Mouse (Mus musculus) erythroblast, embryonic 14.5 days (primary cell): ENCODE measurements around the gene Vkorc1l1. TPM values are rescaled to one million over a fixed set of nuclear protein-coding genes. Genes with fewer than 3 reads are reported as not detected.

ENCODE experiments used
- H3K27me3 ChIP-seq: 2 replicates; pipeline ENCODE4 v1.6.1; 2012; ENCODE audit warnings: inconsistent platforms; ENCODE audit not compliant: control insufficient read depth
- H3K36me3 ChIP-seq: 2 replicates; pipeline ENCODE4 v1.6.1; 2012; ENCODE audit warnings: mild to moderate bottlenecking, inconsistent platforms; ENCODE audit not compliant: control insufficient read depth
- H3K4me1 ChIP-seq: 2 replicates; pipeline ENCODE4 v1.6.1; 2012; ENCODE audit warnings: inconsistent platforms; ENCODE audit not compliant: control insufficient read depth
- H3K4me3 ChIP-seq: replicated peaks from 2 replicates; pipeline ENCODE3; 2012; ENCODE audit warnings: moderate library complexity, mild to moderate bottlenecking, inconsistent platforms
- H3K9me3 ChIP-seq: 2 replicates; pipeline ENCODE4 v1.6.1; 2012; ENCODE audit warnings: low read length, inconsistent platforms, mixed read lengths; ENCODE audit not compliant: control insufficient read depth
- GATA1 ChIP-seq: IDR thresholded peaks from 2 replicates; pipeline ENCODE4 v1.6.1; 2012; ENCODE audit warnings: low read length, inconsistent platforms, mixed read lengths
- TAL1 ChIP-seq: IDR thresholded peaks from 3 replicates; pipeline ENCODE4 v1.6.1; 2012; ENCODE audit warnings: low read length, inconsistent platforms, mixed read lengths
- polyA plus RNA-seq: library from polyadenylated mRNA; stranded (reverse); fragments of >175 nt; gene quantifications from 2 replicates; pipeline ENCODE4 v1.2.3, GENCODE M21; 2012

Gene Vkorc1l1
- polyA plus RNA-seq, 1 experiment, result 1.9 TPM

- H3K36me3 ChIP-seq, result peaks cover 63% of the 10 kb centered on the region
- H3K27me3 ChIP-seq, result no peaks in the 10 kb centered on the region
- no peaks in the 10 kb centered on the region for H3K9me3 ChIP-seq
- no peak for TF ChIP-seq TAL1
- TF ChIP-seq GATA1, result no peak
- H3K4me3 ChIP-seq, result no peak overlapping the region
- H3K4me1 ChIP-seq, result peaks cover 48% of the 10 kb centered on the region
Observed at GRCm38 (mm10) chr5:129968417-129968816, 26.6 kb downstream of the Vkorc1l1 start.

- H3K4me1 ChIP-seq, result peaks cover 67% of the 10 kb centered on the region
Observed at GRCm38 (mm10) chr5:129971491-129971890, 29.7 kb downstream of the Vkorc1l1 start.

GRCm38 (mm10) chr5:129974354-129974753, 32.6 kb downstream of the Vkorc1l1 start:
- TF ChIP-seq GATA1, result no peak
- no peak for TF ChIP-seq TAL1

More at GRCm38 (mm10) chr5:129971491-129971890, 29.7 kb downstream of the Vkorc1l1 start:
- Histone ChIP-seq H3K27me3 (no peaks in the 10 kb centered on the region), H3K9me3 (no peaks in the 10 kb centered on the region), H3K4me3 (no peak overlapping the region), H3K36me3 (peaks cover 69% of the 10 kb centered on the region)
- TF ChIP-seq TAL1 (no peak), GATA1 (no peak)

GRCm38 (mm10) chr5:129974866-129975311, 33.1 kb downstream of the Vkorc1l1 start:
- H3K36me3 ChIP-seq, result peaks cover 77% of the 10 kb centered on the region
- H3K4me1 ChIP-seq, result peaks cover 82% of the 10 kb centered on the region

More at GRCm38 (mm10) chr5:129974354-129974753, 32.6 kb downstream of the Vkorc1l1 start:
- H3K4me1 ChIP-seq, result peaks cover 79% of the 10 kb centered on the region
- no peaks in the 10 kb centered on the region for H3K9me3 ChIP-seq
- peaks cover 75% of the 10 kb centered on the region for H3K36me3 ChIP-seq
- no peaks in the 10 kb centered on the region for H3K27me3 ChIP-seq
- H3K4me3 ChIP-seq, result peak overlapping the region; percentile 10

GRCm38 (mm10) chr5:129977768-129978167, 36.0 kb downstream of the Vkorc1l1 start:
- no peak for TF ChIP-seq GATA1
- TF ChIP-seq TAL1, result no peak
- Histone ChIP-seq H3K27me3 (no peaks in the 10 kb centered on the region), H3K4me3 (peak overlapping the region; percentile 50), H3K4me1 (peaks cover 90% of the 10 kb centered on the region), H3K9me3 (no peaks in the 10 kb centered on the region), H3K36me3 (peaks cover 75% of the 10 kb centered on the region)

More at GRCm38 (mm10) chr5:129974866-129975311, 33.1 kb downstream of the Vkorc1l1 start:
- Histone ChIP-seq H3K27me3 (no peaks in the 10 kb centered on the region), H3K4me3 (peak overlapping the region; percentile 30), H3K9me3 (no peaks in the 10 kb centered on the region)
- TF ChIP-seq GATA1, result peak; percentile 86
- peak; percentile 45 for TF ChIP-seq TAL1

GRCm38 (mm10) chr5:129978608-129979007, 36.8 kb downstream of the Vkorc1l1 start:
- H3K9me3 ChIP-seq, result no peaks in the 10 kb centered on the region
- TF ChIP-seq TAL1 (no peak), GATA1 (no peak)
- H3K4me3 ChIP-seq, result no peak overlapping the region
- peaks cover 77% of the 10 kb centered on the region for H3K36me3 ChIP-seq
- no peaks in the 10 kb centered on the region for H3K27me3 ChIP-seq
- H3K4me1 ChIP-seq, result peaks cover 91% of the 10 kb centered on the region

GRCm38 (mm10) chr5:129980216-129980615, 38.4 kb downstream of the Vkorc1l1 start:
- Histone ChIP-seq H3K27me3 (no peaks in the 10 kb centered on the region), H3K36me3 (peaks cover 83% of the 10 kb centered on the region), H3K9me3 (no peaks in the 10 kb centered on the region), H3K4me3 (peak overlapping the region; percentile 43), H3K4me1 (peaks cover 81% of the 10 kb centered on the region)
- TF ChIP-seq GATA1 (no peak; the same call in 1 of the 2 replicates), TAL1 (peak; percentile 15; the same call in 1 of the 3 replicates)

GRCm38 (mm10) chr5:129989376-129989775, 47.6 kb downstream of the Vkorc1l1 start:
- H3K36me3 ChIP-seq, result peaks cover 95% of the 10 kb centered on the region
- no peak overlapping the region for H3K4me3 ChIP-seq
- H3K4me1 ChIP-seq, result peaks cover 70% of the 10 kb centered on the region
- H3K9me3 ChIP-seq, result no peaks in the 10 kb centered on the region
- TF ChIP-seq GATA1 (no peak), TAL1 (no peak)
- H3K27me3 ChIP-seq, result no peaks in the 10 kb centered on the region

GRCm38 (mm10) chr5:129991898-129992297, 50.1 kb downstream of the Vkorc1l1 start:
- H3K36me3 ChIP-seq, result peaks cover 90% of the 10 kb centered on the region
- TF ChIP-seq TAL1 (no peak), GATA1 (no peak)
- H3K4me1 ChIP-seq, result peaks cover 76% of the 10 kb centered on the region
- H3K9me3 ChIP-seq, result no peaks in the 10 kb centered on the region
- H3K4me3 ChIP-seq, result peak overlapping the region; percentile 51
- no peaks in the 10 kb centered on the region for H3K27me3 ChIP-seq

- TF ChIP-seq TAL1, result no peak
- no peak for TF ChIP-seq GATA1
- Histone ChIP-seq H3K9me3 (no peaks in the 10 kb centered on the region), H3K4me3 (peak overlapping the region; percentile 56), H3K4me1 (peaks cover 73% of the 10 kb centered on the region), H3K27me3 (no peaks in the 10 kb centered on the region), H3K36me3 (peaks cover 86% of the 10 kb centered on the region)
Observed at GRCm38 (mm10) chr5:129993374-129993773, 51.6 kb downstream of the Vkorc1l1 start.
